Mouse (Mus musculus): ENCODE measurements around the gene Idua.

DNA sequence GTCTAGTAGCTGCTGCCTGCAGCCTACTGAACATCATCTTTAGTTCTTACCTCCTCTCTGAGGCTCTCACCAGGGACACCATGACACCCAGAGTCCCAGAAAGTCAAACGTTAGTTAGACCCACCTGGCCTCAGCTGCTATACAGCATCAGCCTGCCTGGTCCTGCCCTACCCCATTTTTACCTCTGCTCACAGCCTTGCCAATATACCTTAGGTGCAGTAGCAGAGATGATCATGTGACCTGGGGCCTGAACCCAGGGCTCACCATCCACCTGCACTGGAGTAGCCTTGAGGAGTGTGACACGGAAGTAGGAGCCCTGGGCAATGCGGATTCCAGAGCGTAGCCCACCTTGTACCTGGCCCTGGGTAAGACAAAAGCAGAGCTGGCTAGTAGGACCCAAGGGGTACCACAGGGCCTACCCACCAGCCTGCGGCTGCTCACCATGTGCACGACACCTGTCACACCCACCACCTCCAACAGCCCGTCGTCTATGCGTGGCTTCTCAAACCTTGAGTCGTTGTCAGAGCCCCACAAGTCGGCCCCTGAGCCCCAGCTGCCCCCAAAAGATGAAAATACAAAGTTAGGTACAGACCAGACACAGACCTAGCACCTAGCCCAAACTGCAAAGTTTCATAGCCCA lies 11.1 kb upstream of the Idua start:
- TF ChIP-seq CTCF (IDR thresholded peaks at IDR 0.05; ENCODE audit: extremely low read depth, insufficient read depth, insufficient read length, insufficient replicate concordance) = no peak
- no peak for TF ChIP-seq POLR2A (IDR thresholded peaks at IDR 0.05; ENCODE audit: low read depth, low read length)
